Mouse (Mus musculus): ENCODE data around the gene Trim25. TPM values are rescaled to one million over a fixed set of nuclear protein-coding genes. Genes with fewer than 3 reads are reported as not detected.
"Not testable (repeated sequence)": the region's sequence is repeated elsewhere in the genome, so short reads cannot be mapped to it uniquely, and the experiment has no call there.

The Trim25 gene
- polyA plus RNA-seq, 1 experiment from 2014 or later, result 3.5 TPM

GRCm38 (mm10) chr11:89031189-89031588 lies 32.0 kb downstream of the Trim25 start:
- H3K27me3 ChIP-seq (ENCODE audit: insufficient read depth, poor library complexity, severe bottlenecking), result no peaks in the 10 kb centered on the region
- DNase-seq (ENCODE audit: low spot score), result no peak
- 74% methylated on average over 1 of the region's 1 CpGs for WGBS
- H3K9me3 ChIP-seq, result no peaks in the 10 kb centered on the region
- peaks cover 4% of the 10 kb centered on the region; the same call in 1 of the 2 replicates for H3K36me3 ChIP-seq
- no peak overlapping the region for H3K27ac ChIP-seq
- no peak overlapping the region for H3K4me3 ChIP-seq
- peaks cover 12% of the 10 kb centered on the region; the same call in 1 of the 2 replicates for H3K4me1 ChIP-seq (replicated peaks)

- no peaks in the 10 kb centered on the region for H3K9me3 ChIP-seq
- H3K4me3 ChIP-seq, result no peak overlapping the region
- no peak for DNase-seq (ENCODE audit: low spot score)
- no peaks in the 10 kb centered on the region for H3K27me3 ChIP-seq (ENCODE audit: insufficient read depth, poor library complexity, severe bottlenecking)
- no peak overlapping the region for H3K27ac ChIP-seq
- H3K4me1 ChIP-seq (replicated peaks), result peaks cover 4% of the 10 kb centered on the region; the same call in 1 of the 2 replicates
- H3K36me3 ChIP-seq, result peaks cover 25% of the 10 kb centered on the region
Observed at GRCm38 (mm10) chr11:89034592-89034991, 35.4 kb downstream of the Trim25 start.

DNA sequence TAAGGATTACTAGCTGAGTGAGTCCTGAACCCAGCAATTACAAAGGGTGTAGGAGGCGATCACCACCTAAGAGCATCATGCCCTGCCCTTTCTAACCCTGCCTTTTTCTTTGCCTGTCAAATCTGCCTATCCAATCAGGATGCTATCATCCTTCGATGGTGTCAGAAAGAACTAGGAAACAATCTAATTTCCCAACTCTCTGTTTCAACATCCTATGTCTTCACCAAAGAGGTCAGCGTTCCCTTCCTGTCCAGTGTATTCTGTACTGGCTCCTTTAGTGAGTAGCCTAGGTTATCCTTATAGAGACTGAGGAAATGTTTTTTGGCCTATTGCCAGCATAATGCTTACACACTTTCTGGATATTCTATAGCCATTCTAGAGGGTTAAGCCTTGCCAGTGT lies 36.4 kb downstream of the Trim25 start:
- H3K27me3 ChIP-seq (ENCODE audit: insufficient read depth, poor library complexity, severe bottlenecking), result no peaks in the 10 kb centered on the region
- peaks cover 34% of the 10 kb centered on the region for H3K36me3 ChIP-seq
- no peak overlapping the region for H3K4me3 ChIP-seq
- H3K27ac ChIP-seq, result no peak overlapping the region
- 80% methylated on average over 3 of the region's 3 CpGs for WGBS
- no peaks in the 10 kb centered on the region for H3K9me3 ChIP-seq
- peaks cover under 1% of the 10 kb centered on the region; the same call in 1 of the 2 replicates for H3K4me1 ChIP-seq (replicated peaks)
- no peak for DNase-seq (ENCODE audit: low spot score)

DNA sequence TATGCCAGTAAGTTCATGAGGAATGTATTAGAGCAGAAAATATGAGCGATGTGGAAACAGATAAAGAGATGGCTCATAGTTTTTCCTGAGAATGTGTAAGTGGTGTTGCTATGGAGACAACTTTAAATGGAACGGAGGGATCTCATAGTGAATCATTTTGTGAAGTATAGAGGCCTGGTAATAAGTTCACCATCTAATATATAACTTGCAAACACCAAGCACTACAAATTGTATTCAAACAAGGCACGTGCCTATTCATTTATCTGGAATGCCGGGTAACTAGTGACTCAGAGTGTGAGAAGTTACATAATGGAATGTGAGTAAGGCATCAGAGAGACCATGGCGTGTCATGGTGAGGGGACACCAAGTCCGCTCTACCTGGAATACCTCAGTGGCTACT lies 39.3 kb downstream of the Trim25 start:
- H3K36me3 ChIP-seq, result peaks cover 61% of the 10 kb centered on the region
- no peaks in the 10 kb centered on the region for H3K9me3 ChIP-seq
- no peak overlapping the region for H3K27ac ChIP-seq
- H3K4me1 ChIP-seq (replicated peaks), result no peaks in the 10 kb centered on the region
- WGBS, result 94% methylated on average over 6 of the region's 6 CpGs
- DNase-seq (ENCODE audit: low spot score), result no peak
- no peaks in the 10 kb centered on the region for H3K27me3 ChIP-seq (ENCODE audit: insufficient read depth, poor library complexity, severe bottlenecking)
- no peak overlapping the region for H3K4me3 ChIP-seq

GRCm38 (mm10) chr11:89039325-89039724 lies 40.1 kb downstream of the Trim25 start:
- Histone ChIP-seq H3K9me3 (no peaks in the 10 kb centered on the region), H3K4me1 (replicated peaks) (no peaks in the 10 kb centered on the region), H3K36me3 (peaks cover 67% of the 10 kb centered on the region), H3K27me3 (ENCODE audit: insufficient read depth, poor library complexity, severe bottlenecking) (no peaks in the 10 kb centered on the region), H3K27ac (no peak overlapping the region), H3K4me3 (no peak overlapping the region)
- WGBS, result 39% methylated on average over 3 of the region's 3 CpGs
- DNase-seq (ENCODE audit: low spot score), result peak; percentile 32

GRCm38 (mm10) chr11:89041073-89041472 lies 41.9 kb downstream of the Trim25 start:
- DNase-seq (ENCODE audit: low spot score); H3K9me3 ChIP-seq; H3K4me3 ChIP-seq; H3K27ac ChIP-seq; H3K4me1 ChIP-seq (replicated peaks); H3K27me3 ChIP-seq (ENCODE audit: insufficient read depth, poor library complexity, severe bottlenecking): not testable (repeated sequence)
- H3K36me3 ChIP-seq, result peaks cover 82% of the 10 kb centered on the region
- 88% methylated on average over 7 of the region's 7 CpGs for whole genome bisulfite sequencing

DNA sequence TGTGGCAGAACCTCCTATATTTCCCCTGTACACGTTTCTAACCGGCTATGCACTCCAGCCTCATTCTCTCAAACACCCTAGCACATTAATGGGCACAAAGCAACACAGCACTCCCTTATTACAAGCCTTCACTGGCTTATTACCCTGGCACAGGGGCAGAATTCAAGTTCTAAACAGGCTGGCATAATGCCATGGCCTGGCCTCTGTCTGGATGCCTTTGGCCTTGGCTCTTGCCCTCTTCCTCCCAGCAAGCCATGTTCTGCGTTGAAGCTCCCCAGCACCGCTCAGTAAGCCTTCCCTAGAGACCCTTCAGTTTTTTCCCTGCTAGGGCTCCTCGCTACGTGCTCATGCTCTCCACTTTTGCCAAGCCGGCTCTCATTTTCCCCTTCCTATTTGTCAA lies 43.9 kb downstream of the Trim25 start:
- no peak for DNase-seq (ENCODE audit: low spot score)
- Histone ChIP-seq H3K36me3 (peaks cover 93% of the 10 kb centered on the region), H3K4me3 (no peak overlapping the region), H3K9me3 (peaks cover 9% of the 10 kb centered on the region; the same call in 1 of the 2 replicates), H3K4me1 (replicated peaks) (no peaks in the 10 kb centered on the region), H3K27me3 (ENCODE audit: insufficient read depth, poor library complexity, severe bottlenecking) (no peaks in the 10 kb centered on the region), H3K27ac (no peak overlapping the region)
- 93% methylated on average over 7 of the region's 7 CpGs for WGBS

DNA sequence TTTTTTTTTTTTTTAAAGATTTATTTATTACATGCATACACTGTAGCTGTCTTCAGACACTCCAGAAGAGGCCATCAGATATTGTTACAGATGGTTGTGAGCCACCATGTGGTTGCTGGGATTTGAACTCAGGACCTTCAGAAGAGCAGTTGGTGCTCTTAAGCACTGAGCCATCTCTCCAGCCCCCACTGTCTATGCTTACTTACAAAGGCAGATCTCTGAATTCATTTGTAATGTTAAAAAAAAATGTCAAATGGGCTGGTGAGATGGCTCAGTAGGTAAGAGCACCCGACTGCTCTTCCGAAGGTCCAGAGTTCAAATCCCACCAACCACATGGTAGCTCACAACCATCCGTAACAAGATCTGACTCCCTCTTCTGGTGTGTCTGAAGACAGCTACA lies 46.3 kb downstream of the Trim25 start:
- WGBS, result 93% methylated on average over 3 of the region's 3 CpGs
- H3K27ac ChIP-seq; H3K9me3 ChIP-seq; H3K27me3 ChIP-seq (ENCODE audit: insufficient read depth, poor library complexity, severe bottlenecking); H3K4me1 ChIP-seq (replicated peaks); H3K4me3 ChIP-seq; DNase-seq (ENCODE audit: low spot score): not testable (repeated sequence)
- H3K36me3 ChIP-seq, result peaks cover 90% of the 10 kb centered on the region

- Histone ChIP-seq H3K36me3 (peaks cover 92% of the 10 kb centered on the region), H3K4me3 (no peak overlapping the region), H3K4me1 (replicated peaks) (no peaks in the 10 kb centered on the region), H3K9me3 (peaks cover 9% of the 10 kb centered on the region; the same call in 1 of the 2 replicates), H3K27me3 (ENCODE audit: insufficient read depth, poor library complexity, severe bottlenecking) (no peaks in the 10 kb centered on the region), H3K27ac (no peak overlapping the region)
- DNase-seq (ENCODE audit: low spot score), result no peak
- 94% methylated on average over 3 of the region's 3 CpGs for WGBS
Observed at GRCm38 (mm10) chr11:89046021-89046420, 46.8 kb downstream of the Trim25 start.

DNA sequence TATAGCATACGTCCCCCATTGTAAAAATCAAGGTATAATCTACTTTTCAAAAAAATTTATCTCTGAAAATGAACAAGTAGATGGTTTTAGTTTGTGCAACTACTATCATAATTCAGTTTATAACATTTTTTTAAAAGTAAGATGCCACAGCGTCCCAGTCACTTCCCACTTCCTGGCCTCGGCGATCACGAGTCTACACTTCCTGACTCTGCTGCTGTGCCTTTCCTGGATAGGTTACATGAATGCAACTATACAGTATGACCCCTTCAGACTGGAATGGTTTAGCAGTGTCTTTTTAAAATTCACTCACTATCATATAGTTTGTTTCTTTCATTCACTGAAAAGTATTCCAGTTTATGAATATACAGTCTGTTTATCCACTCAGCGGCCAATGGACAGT lies 52.6 kb downstream of the Trim25 start:
- WGBS, result 87% methylated on average over 6 of the region's 6 CpGs
- H3K4me1 ChIP-seq (replicated peaks), result 0 out of 2 replicates have a peak, but pooled peaks cover 2% of the 10 kb centered on the region
- no peak for DNase-seq (ENCODE audit: low spot score)
- no peaks in the 10 kb centered on the region for H3K9me3 ChIP-seq
- no peak overlapping the region for H3K4me3 ChIP-seq
- peaks cover 82% of the 10 kb centered on the region for H3K36me3 ChIP-seq
- H3K27me3 ChIP-seq (ENCODE audit: insufficient read depth, poor library complexity, severe bottlenecking), result no peaks in the 10 kb centered on the region
- no peak overlapping the region for H3K27ac ChIP-seq

DNA sequence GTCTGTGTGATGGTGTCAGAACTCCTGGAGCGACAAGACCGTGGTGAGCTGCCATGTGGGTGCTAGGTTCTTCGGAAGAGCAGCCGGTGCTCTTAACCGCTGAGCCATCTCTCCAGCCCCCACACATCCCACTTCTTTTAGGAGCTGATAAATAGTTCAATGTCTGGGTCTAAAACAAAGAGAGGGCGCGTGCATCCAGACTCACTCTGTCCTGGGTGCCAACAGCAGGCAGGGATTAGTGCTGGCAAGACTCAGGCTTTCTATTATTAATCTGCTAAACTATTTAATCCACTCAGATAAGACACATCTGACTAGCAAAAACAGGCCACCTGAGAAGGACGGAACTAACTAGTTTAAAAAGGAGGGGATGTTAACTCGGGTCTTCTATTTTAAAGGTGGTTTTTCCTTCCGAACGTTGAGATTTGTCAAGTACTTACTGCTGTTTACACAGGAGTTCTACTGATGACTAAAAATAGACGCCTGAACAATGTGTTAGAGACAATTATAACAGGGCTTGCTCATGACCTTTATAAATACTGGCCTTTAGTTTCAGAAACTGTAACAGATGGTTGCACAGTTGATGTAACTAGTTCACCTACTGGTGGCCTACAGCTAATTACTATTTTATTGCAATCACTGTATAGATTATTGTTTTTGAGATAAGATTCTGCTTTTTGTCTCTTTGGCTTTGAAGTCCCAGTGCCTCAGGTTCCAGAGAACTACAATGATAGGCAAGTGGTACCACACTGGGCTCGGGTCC lies 56.9 kb downstream of the Trim25 start:
- no peak for DNase-seq (ENCODE audit: low spot score)
- Histone ChIP-seq H3K4me3 (no peak overlapping the region), H3K36me3 (peaks cover 46% of the 10 kb centered on the region), H3K4me1 (replicated peaks) (peaks cover 29% of the 10 kb centered on the region), H3K27ac (no peak overlapping the region), H3K9me3 (no peaks in the 10 kb centered on the region), H3K27me3 (ENCODE audit: insufficient read depth, poor library complexity, severe bottlenecking) (no peaks in the 10 kb centered on the region)
- 89% methylated on average over 13 of the region's 13 CpGs for WGBS

GRCm38 (mm10) chr11:89058515-89059270 lies 59.5 kb downstream of the Trim25 start:
- peak overlapping the region; percentile 66 for H3K4me3 ChIP-seq
- H3K4me1 ChIP-seq (replicated peaks), result peaks cover 29% of the 10 kb centered on the region
- WGBS, result 78% methylated on average over 11 of the region's 11 CpGs
- H3K9me3 ChIP-seq, result no peaks in the 10 kb centered on the region
- H3K27ac ChIP-seq, result no peak overlapping the region
- H3K27me3 ChIP-seq (ENCODE audit: insufficient read depth, poor library complexity, severe bottlenecking), result no peaks in the 10 kb centered on the region
- no peak for DNase-seq (ENCODE audit: low spot score)
- peaks cover 24% of the 10 kb centered on the region for H3K36me3 ChIP-seq

DNA sequence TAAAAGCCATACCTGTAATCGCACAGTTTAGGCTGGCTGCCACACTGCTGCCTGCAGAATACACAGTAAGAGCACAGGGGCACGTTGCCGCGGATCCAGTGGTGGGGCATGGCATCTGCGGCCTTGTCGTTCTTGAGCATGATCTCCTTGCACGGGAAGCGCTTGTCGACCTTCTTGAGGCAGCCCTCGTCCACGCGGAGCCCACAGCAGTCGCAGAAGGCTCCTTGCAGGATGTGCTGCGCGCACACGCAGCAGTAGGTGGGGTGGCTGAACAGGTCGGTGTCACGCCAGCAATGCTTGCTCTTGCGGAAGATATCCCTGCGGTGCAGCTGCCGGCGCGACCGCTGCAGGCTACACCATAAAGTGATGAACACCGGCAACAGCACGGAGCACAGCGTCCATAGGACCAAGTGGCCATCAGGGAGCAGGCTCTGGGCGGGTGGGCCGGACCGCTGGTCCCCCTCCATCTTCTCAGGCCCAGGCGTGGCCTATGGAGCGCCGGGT lies 60.8 kb downstream of the Trim25 start:
- H3K36me3 ChIP-seq, result peaks cover 11% of the 10 kb centered on the region; the same call in 1 of the 2 replicates
- peak overlapping the region; percentile 84 for H3K27ac ChIP-seq
- H3K27me3 ChIP-seq (ENCODE audit: insufficient read depth, poor library complexity, severe bottlenecking), result no peaks in the 10 kb centered on the region
- DNase-seq (ENCODE audit: low spot score), result no peak
- no peaks in the 10 kb centered on the region for H3K9me3 ChIP-seq
- peak overlapping the region; percentile 66 for H3K4me3 ChIP-seq
- H3K4me1 ChIP-seq (replicated peaks), result peaks cover 27% of the 10 kb centered on the region
- WGBS, result under 1% methylated on average over 33 of the region's 33 CpGs
